Mouse (Mus musculus): ENCODE results near the gene Prkca.

- TF ChIP-seq POLR2A (IDR thresholded peaks at IDR 0.05; ENCODE audit: control insufficient read depth in 1 of 2, insufficient read depth in 1 of 2, low read depth in 1 of 2, low read length in 2 of 2, poor library complexity in 1 of 2) (no peak), RCOR1 (IDR thresholded peaks at IDR 0.05; ENCODE audit: low read depth, low read length) (no peak), NELFE (IDR thresholded peaks at IDR 0.05; ENCODE audit: low read depth, low read length) (no peak), HCFC1 (IDR thresholded peaks at IDR 0.05; ENCODE audit: low read depth, low read length) (no peak), MYC (IDR thresholded peaks at IDR 0.05; ENCODE audit: low read depth, low read length) (no peak), MAFK (IDR thresholded peaks at IDR 0.05; ENCODE audit: borderline replicate concordance, low read depth, low read length) (no peak), RAD21 (IDR thresholded peaks at IDR 0.05; ENCODE audit: low read depth, low read length) (no peak), CTCF (IDR thresholded peaks at IDR 0.05 in 2 of 3, conservative IDR thresholded peaks at IDR 0.05 in 1 of 3; ENCODE audit: control insufficient read depth in 1 of 3, insufficient read depth in 1 of 3, low read depth in 2 of 3, low read length in 3 of 3, poor library complexity in 1 of 3, severe bottlenecking in 1 of 3) (no peak), EP300 (IDR thresholded peaks at IDR 0.05; ENCODE audit: low read depth in 1 of 2, low read length in 2 of 2) (no peak), NRF1 (IDR thresholded peaks at IDR 0.05; ENCODE audit: insufficient read depth, low read depth, low read length, poor library complexity, severe bottlenecking) (no peak), MAX (IDR thresholded peaks at IDR 0.05; ENCODE audit: low read length) (no peak), UBTF (IDR thresholded peaks at IDR 0.05; ENCODE audit: borderline replicate concordance, insufficient read depth, low read depth, low read length) (no peak)
Measured at GRCm38 (mm10) chr11:108202835-108203234, 140.9 kb downstream of the Prkca start.

All from MEL (cell line).